Mouse (Mus musculus) embryo, embryonic 10.5 days (tissue): ENCODE measurements at regions not wholly inside any gene's neighbourhood (a gene's known extent, or its start where the extent isn't known, plus 50 kb on each side); places are given as distances from the start of the nearest gene placed in this dataset.

ENCODE experiments used
- DNase-seq: peaks from one replicate; pipeline ENCODE4 v3.0.0-alpha.2; 2015; ENCODE audit warnings: low spot score

- DNase-seq = peak; percentile 18
Observed at GRCm38 (mm10) chr1:158161533-158161932, 194.6 kb downstream of the Brinp2 start.

- DNase-seq = no peak
Observed at GRCm38 (mm10) chr1:158163411-158163810, 192.7 kb downstream of the Brinp2 start.

GRCm38 (mm10) chr1:158170006-158170405, 186.1 kb downstream of the Brinp2 start:
- no peak for DNase-seq

GRCm38 (mm10) chr1:158180095-158180494, 176.0 kb downstream of the Brinp2 start:
- DNase-seq = no peak

GRCm38 (mm10) chr1:158181296-158181695, 174.8 kb downstream of the Brinp2 start:
- DNase-seq = no peak

- no peak for DNase-seq
Observed at GRCm38 (mm10) chr1:158187651-158188050, 168.5 kb downstream of the Brinp2 start.

GRCm38 (mm10) chr1:158192841-158193551, 163.1 kb downstream of the Brinp2 start:
- peak; percentile 42 for DNase-seq

- no peak for DNase-seq
Observed at GRCm38 (mm10) chr1:158193968-158194565, 162.1 kb downstream of the Brinp2 start.
